Mouse (Mus musculus) forebrain, embryonic 11.5 days (tissue): Measurements from ENCODE around the gene Slc25a34. TPM values are rescaled to one million over a fixed set of nuclear protein-coding genes. Genes with fewer than 3 reads are reported as not detected.

ENCODE experiments used
- ATAC-seq: fragments of 200-750 bp; cut with Nextera tagmentation; replicated peaks from 2 replicates; pipeline ENCODE4 v1.8.0; 2017; ENCODE audit warnings: moderate TSS enrichment; ENCODE audit not compliant: low FRiP score
- DNase-seq: peaks from one replicate; pipeline ENCODE4 v3.0.0-alpha.2; 2017; ENCODE audit warnings: low spot score
- H3K27ac ChIP-seq: fragments of 300-500 bp; sonication (generic); 2 replicates; pipeline ENCODE4 v1.5.1; 2014; ENCODE audit warnings: low read depth, low read length
- H3K27me3 ChIP-seq: fragments of 300-500 bp; sonication (generic); 2 replicates; pipeline ENCODE4 v1.6.1; 2014; ENCODE audit warnings: mild to moderate bottlenecking, low read length, mixed read lengths; ENCODE audit not compliant: control insufficient read depth, insufficient read depth
- H3K36me3 ChIP-seq: fragments of 300-500 bp; sonication (generic); 2 replicates; pipeline ENCODE4 v1.6.1; 2014; ENCODE audit warnings: mild to moderate bottlenecking, low read length, moderate library complexity, mixed read lengths; ENCODE audit not compliant: control insufficient read depth, insufficient read depth
- H3K4me1 ChIP-seq: fragments of 300-500 bp; sonication (generic); replicated peaks from 2 replicates; pipeline ENCODE4 v1.6.1; 2014; ENCODE audit warnings: low read length, mixed read lengths; ENCODE audit not compliant: control insufficient read depth, insufficient read depth
- H3K4me2 ChIP-seq: fragments of 300-500 bp; sonication (generic); 2 replicates; pipeline ENCODE4 v1.6.1; 2014; ENCODE audit warnings: low read depth, mild to moderate bottlenecking, low read length, moderate library complexity, mixed read lengths; ENCODE audit not compliant: severe bottlenecking
- H3K4me3 ChIP-seq: fragments of 300-500 bp; sonication (generic); 2 replicates; pipeline ENCODE4 v1.5.1; 2014; ENCODE audit warnings: low read depth, low read length
- H3K9ac ChIP-seq: fragments of 300-500 bp; sonication (generic); 2 replicates; pipeline ENCODE4 v1.6.1; 2014; ENCODE audit warnings: low read length
- H3K9me3 ChIP-seq: fragments of 300-500 bp; sonication (generic); 2 replicates; pipeline ENCODE4 v1.6.1; 2016; ENCODE audit warnings: low read length, mixed read lengths; ENCODE audit not compliant: control insufficient read depth
- WGBS: fragments of 180-500 bp; shearing (Covaris S2); extraction: QIAGEN DNeasy Blood & Tissue Kit; methylation state at CpG from one replicate; pipeline ENCODE4 v1.1.7; 2014; 5-methylcytosine and 5-hydroxymethylcytosine counted together
- polyA plus RNA-seq: library from polyadenylated mRNA; unstranded; fragments of >200 nt; fragmentation: Nextera tagmentation; extraction: Ambion mirVana; gene quantifications from 2 replicates; pipeline ENCODE4 v1.2.1, GENCODE M21; 2014

The Slc25a34 gene
- polyA plus RNA-seq, 1 experiment from 2014 or later, result not detected

DNA sequence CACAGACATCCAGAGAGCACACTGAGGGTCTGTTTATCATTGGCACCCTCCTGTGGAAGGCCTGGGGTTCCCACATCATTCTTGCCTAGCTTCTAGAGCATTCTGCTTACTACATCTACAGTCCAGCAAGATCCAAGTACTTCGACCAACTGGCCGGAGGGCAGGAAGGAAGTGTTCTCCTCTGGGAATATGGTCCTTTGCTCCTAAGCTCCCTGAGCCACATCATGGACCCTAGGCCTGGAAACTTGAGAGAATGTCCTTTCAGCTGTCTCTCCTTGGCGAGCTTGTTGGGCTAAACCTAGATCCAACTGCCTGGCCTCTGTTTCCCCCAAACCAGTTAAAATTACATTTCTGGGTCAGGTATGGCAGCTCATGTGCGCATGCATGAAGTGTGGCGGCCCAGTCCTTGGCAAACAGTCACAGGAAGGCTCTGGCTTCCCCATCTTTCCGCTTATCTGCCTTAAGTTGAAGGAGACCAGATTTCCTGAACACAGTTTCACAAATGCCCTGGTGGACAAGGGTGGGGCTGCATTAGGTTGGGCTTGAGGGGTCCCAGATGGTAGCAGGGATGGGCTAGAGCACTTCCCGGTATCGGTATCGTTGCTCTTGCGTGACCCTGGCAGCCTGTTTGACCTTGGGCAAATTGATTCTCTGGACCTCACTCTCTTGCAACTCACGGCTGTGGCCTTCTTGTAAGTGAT, 20.9 kb downstream of the Slc25a34 start:
- ATAC-seq, result no peak
- no peak for DNase-seq
- Histone ChIP-seq H3K27ac (no peak overlapping the region), H3K4me3 (no peak overlapping the region), H3K36me3 (no peaks in the 10 kb centered on the region), H3K9ac (no peak overlapping the region), H3K27me3 (peaks cover 21% of the 10 kb centered on the region), H3K4me2 (no peak overlapping the region), H3K4me1 (peaks cover 16% of the 10 kb centered on the region; the same call in 1 of the 2 replicates), H3K9me3 (no peaks in the 10 kb centered on the region)
- WGBS, result 82% methylated on average over 11 of the region's 11 CpGs

GRCm38 (mm10) chr4:141601148-141601862, 22.3 kb downstream of the Slc25a34 start:
- no peaks in the 10 kb centered on the region for H3K9me3 ChIP-seq
- 63% methylated on average over 12 of the region's 12 CpGs for WGBS
- DNase-seq, result no peak
- H3K9ac ChIP-seq, result no peak overlapping the region
- no peak for ATAC-seq
- H3K27me3 ChIP-seq, result peaks cover 21% of the 10 kb centered on the region
- H3K4me2 ChIP-seq, result no peak overlapping the region
- no peaks in the 10 kb centered on the region for H3K36me3 ChIP-seq
- peaks cover 16% of the 10 kb centered on the region; the same call in 1 of the 2 replicates for H3K4me1 ChIP-seq
- H3K27ac ChIP-seq, result no peak overlapping the region
- H3K4me3 ChIP-seq, result no peak overlapping the region

DNA sequence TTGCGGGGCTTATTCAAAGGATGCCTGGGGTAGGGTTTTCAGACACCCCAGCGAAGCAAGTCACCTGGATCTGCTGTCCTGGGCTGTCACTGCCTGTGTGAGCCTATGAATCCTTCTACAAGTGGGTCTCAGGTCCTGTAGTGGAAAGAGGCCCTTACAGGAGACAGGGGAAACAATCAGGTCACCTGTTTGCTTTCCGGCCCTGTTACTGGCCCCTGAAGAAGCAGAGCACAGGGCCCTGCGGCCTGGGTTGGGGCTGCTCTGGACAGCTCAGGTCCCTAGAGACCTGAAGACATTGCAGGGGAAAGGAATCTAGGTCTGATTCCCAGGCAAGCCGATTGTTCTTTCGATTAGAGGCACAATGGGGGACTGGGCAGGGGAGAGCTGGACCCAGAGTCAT, 23.3 kb downstream of the Slc25a34 start:
- Histone ChIP-seq H3K4me1 (peaks cover 16% of the 10 kb centered on the region; the same call in 1 of the 2 replicates), H3K27ac (no peak overlapping the region), H3K4me2 (no peak overlapping the region), H3K27me3 (peaks cover 21% of the 10 kb centered on the region), H3K36me3 (no peaks in the 10 kb centered on the region), H3K9ac (no peak overlapping the region), H3K9me3 (no peaks in the 10 kb centered on the region), H3K4me3 (no peak overlapping the region)
- 19% methylated on average over 6 of the region's 6 CpGs for WGBS
- DNase-seq (no peak), ATAC-seq (no peak)

DNA sequence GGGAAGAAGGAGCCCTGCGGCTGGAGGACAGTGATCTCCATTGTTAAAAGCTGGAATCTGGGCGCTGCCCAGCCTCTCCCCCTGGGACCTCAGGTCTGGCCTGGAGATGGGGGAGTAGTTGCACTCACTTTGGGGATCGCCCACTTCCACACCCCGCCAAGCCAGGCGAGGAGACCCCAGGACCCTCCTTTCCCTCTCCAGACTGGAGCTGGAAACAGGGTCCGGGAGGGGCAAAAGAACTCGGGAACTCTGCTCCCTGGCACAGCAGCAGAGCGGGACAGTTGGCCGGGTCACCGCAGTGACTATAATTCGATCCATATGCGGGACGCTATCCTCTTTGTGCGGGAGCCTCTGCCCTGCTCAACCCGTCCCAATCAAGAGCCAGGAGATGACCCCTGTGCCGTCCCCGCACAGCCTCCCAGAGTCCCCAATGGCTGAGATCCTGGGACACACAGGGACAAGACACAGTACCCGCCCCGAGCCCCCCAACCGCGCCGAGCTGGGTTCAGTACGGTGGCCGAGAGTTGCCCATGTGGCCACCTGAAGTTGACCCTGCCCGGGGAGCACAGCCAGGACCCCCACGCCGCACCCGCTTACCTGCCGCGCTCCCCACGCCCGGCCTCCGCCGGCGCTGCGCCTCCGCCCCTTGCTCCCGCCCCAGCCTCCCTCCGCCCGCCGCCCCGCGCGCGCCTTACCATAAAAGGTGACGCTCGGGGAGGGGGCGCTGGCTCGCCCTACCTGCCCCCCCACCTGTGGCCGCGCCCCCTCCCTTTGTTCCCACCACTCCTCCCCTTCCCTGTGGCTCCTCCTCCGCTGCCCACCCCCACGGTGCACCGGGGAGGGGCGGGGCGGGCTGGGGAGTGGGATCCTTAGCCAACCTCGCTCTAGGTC, 24.1 kb downstream of the Slc25a34 start:
- peak overlapping the region; percentile 56 for H3K9ac ChIP-seq
- peak overlapping the region; percentile 80 for H3K4me2 ChIP-seq
- peaks cover 21% of the 10 kb centered on the region for H3K27me3 ChIP-seq
- WGBS, result under 1% methylated on average over 28 of the region's 57 CpGs
- ATAC-seq (peak; percentile 25), DNase-seq (peak; percentile 75)
- H3K27ac ChIP-seq, result no peak overlapping the region
- no peaks in the 10 kb centered on the region for H3K9me3 ChIP-seq
- H3K4me3 ChIP-seq, result peak overlapping the region; percentile 46
- H3K36me3 ChIP-seq, result no peaks in the 10 kb centered on the region
- peaks cover 16% of the 10 kb centered on the region; the same call in 1 of the 2 replicates for H3K4me1 ChIP-seq

DNA sequence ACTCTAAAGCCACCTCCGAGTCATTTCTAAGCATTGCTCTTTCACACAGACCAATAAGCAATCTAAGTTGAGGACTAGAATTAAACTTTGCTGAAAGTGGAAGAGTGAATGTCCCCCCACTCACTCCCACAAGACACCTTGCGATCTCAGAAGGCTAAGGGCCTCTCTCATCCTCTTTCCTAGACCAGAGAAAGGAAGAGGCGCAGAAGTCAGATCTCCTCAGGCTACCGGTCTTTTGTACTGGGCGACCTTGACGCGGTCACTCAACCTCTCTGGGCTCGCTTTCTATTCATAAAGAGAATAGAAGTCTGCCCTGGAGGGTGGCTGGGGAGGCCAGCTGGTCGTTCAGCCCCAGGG, 24.7 kb downstream of the Slc25a34 start:
- no peaks in the 10 kb centered on the region for H3K9me3 ChIP-seq
- H3K4me1 ChIP-seq, result peaks cover 16% of the 10 kb centered on the region; the same call in 1 of the 2 replicates
- H3K27ac ChIP-seq, result no peak overlapping the region
- peaks cover 21% of the 10 kb centered on the region for H3K27me3 ChIP-seq
- 1% methylated on average over 9 of the region's 9 CpGs for WGBS
- peak overlapping the region; percentile 56 for H3K9ac ChIP-seq
- H3K36me3 ChIP-seq, result no peaks in the 10 kb centered on the region
- peak overlapping the region; percentile 46 for H3K4me3 ChIP-seq
- DNase-seq, result no peak
- H3K4me2 ChIP-seq, result peak overlapping the region; percentile 80
- ATAC-seq, result no peak

DNA sequence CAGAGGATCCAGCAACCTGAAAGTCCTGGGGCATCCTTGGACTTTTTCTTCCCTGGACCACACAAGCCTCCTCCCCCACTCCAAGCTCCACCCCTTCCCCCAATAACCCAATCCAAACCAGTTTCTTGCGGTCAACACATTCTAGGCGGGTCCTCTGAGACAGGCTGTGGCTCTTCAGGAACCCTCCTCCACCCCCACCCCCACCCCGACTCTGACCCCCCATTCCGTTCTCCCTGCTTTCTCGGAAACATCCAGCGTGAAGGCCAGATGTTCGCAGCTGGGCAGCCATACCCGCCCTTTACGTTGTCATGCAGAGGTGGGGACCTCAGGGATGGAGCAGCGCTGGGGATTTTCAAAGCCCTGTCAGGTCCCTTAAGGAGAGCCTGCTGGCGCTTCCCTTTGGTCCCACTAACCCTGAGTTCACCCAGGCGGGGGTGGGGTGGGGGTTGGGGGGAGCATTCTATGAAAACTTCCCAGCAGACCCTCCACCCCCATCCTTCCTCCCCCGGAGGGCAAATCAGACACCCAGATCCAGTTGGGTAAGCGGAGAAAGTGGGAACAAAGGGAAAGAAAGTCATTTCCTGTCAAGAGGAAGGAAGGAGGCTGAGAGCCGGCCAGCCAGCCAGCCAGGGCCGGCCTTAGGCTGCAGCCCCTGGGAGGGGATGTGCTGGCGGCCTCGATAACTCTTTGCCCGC, 25.3 kb downstream of the Slc25a34 start:
- ATAC-seq, result no peak
- Histone ChIP-seq H3K36me3 (no peaks in the 10 kb centered on the region), H3K27me3 (peaks cover 21% of the 10 kb centered on the region), H3K9ac (peak overlapping the region; percentile 32), H3K27ac (no peak overlapping the region), H3K9me3 (no peaks in the 10 kb centered on the region), H3K4me1 (peaks cover 16% of the 10 kb centered on the region; the same call in 1 of the 2 replicates), H3K4me3 (peak overlapping the region; percentile 46), H3K4me2 (peak overlapping the region; percentile 80)
- WGBS, result under 1% methylated on average over 19 of the region's 19 CpGs
- peak; percentile 63 for DNase-seq

DNA sequence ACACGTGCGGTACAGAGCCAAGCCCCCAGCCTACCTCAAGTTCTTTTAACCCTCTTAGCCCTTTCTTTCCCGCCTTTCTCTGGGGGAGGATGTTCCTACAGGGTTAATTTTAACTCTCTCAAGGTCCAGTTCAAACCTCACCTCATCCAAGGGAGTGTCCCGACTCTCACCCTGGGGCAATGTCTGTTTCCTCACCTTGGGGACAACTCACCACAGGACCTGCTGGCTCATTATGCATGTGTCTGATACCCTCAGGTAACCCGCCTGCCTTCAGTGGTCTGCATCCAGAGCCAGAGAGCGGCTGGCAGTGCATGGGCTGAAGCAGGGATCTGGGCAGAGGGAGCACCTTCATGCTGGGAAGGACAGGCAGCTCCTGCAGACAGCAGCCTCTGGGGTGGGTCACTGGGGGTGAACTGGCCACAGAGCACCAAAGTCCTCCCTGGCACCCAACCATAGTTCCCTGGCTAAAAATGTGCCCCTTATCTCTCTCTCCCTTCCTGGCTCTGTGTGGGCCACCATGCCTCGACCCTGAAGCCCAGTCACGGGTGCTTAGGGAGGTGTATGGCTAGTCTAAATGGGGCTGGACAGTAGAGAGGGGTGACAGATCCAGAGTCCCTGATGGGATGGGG, 26.8 kb downstream of the Slc25a34 start:
- Histone ChIP-seq H3K27me3 (peaks cover 21% of the 10 kb centered on the region), H3K27ac (no peak overlapping the region), H3K36me3 (no peaks in the 10 kb centered on the region), H3K4me2 (no peak overlapping the region), H3K9ac (no peak overlapping the region), H3K4me3 (no peak overlapping the region), H3K4me1 (peaks cover 16% of the 10 kb centered on the region; the same call in 1 of the 2 replicates), H3K9me3 (no peaks in the 10 kb centered on the region)
- DNase-seq (no peak), ATAC-seq (no peak)
- WGBS, result 87% methylated on average over 8 of the region's 8 CpGs
